Mouse (Mus musculus): ENCODE results near the gene Gm5286. TPM values are rescaled to one million over a fixed set of nuclear protein-coding genes. Genes with fewer than 3 reads are reported as not detected.

Gm5286 gene
- polyA plus RNA-seq (2012): not detected in 2 replicates

GRCm38 (mm10) chr3:94196414-94196813 is at the start of gene Gm5286:
TSS of gene Gm5286 (plus strand) at chr3:94196714.

GRCm38 (mm10) chr3:94178093-94178492 is 18.4 kb upstream of the Gm5286 start, which contains the start of gene Gm10696:
TSS of gene Gm10696 (minus strand) at chr3:94178193.

Other genes starting within 250 kb of the Gm5286 start
- gene Tdpoz5, start 235.4 kb upstream of the Gm5286 start, polyA plus RNA-seq (2012): not detected in 2 replicates
- gene Gm9125, start 141.8 kb upstream of the Gm5286 start, polyA plus RNA-seq (2012): not detected in 2 replicates
- gene Gm10697, start 124.1 kb upstream of the Gm5286 start, polyA plus RNA-seq (2012): not detected in 2 replicates
- gene Gm10696, start 18.5 kb upstream of the Gm5286 start, polyA plus RNA-seq (2012): not detected in 2 replicates
- not detected in 2 replicates for gene Gm4778, start 67.3 kb downstream of the Gm5286 start, polyA plus RNA-seq (2012)
- gene Them4, start 113.4 kb downstream of the Gm5286 start, polyA plus RNA-seq (2012): 0.39 and 0.41 TPM in 2 replicates
- gene Them5, start 145.4 kb downstream of the Gm5286 start, polyA plus RNA-seq (2012): not detected in 2 replicates
- gene C2cd4d, start 165.7 kb downstream of the Gm5286 start, polyA plus RNA-seq (2012): not detected in 2 replicates
- 0.13 and 0.22 TPM in 2 replicates for gene Rorc, start 176.1 kb downstream of the Gm5286 start, polyA plus RNA-seq (2012)
- gene Lingo4, start 201.8 kb downstream of the Gm5286 start, polyA plus RNA-seq (2012): 0.04 and 0.07 TPM in 2 replicates
- 2.3 and 3.4 TPM in 2 replicates for gene Tdrkh, start 216.6 kb downstream of the Gm5286 start, polyA plus RNA-seq (2012)
- 60.0 and 65.6 TPM in 2 replicates for gene Mrpl9, start 246.6 kb downstream of the Gm5286 start, polyA plus RNA-seq (2012)
- not detected in 2 replicates for gene Oaz3, start 247.2 kb downstream of the Gm5286 start, polyA plus RNA-seq (2012)

All from megakaryocyte-erythroid progenitor cell, adult 5 weeks (primary cell).